In genomic region chr13:120313584-120313983, GRCm38 (mm10) we compare ENCODE assay signal across 9 mouse cellular contexts. TPM values are rescaled to one million over a fixed set of nuclear protein-coding genes. Genes with fewer than 3 reads are reported as not detected.
DNase-seq lines count a peak whose midpoint lies in the region; ATAC-seq and TF ChIP-seq lines count a peak whose summit lies in the region.
"Had no signal": no experiment of that assay in that cellular context is flagged by ENCODE, and none has a peak within 500 bp of the region (broad histone marks: within the 10 kb centered on the region; RNA-seq: fewer than 3 reads in every experiment).

No protein-coding gene starts in this region.

- peak; percentile 14; the same call in 1 of the 2 replicates for TF ChIP-seq CTCF in heart, postnatal 0 days (IDR thresholded peaks at IDR 0.05; ENCODE audit: low read depth)

- H3K4me3 ChIP-seq in heart, postnatal 0 days (ENCODE audit: low read depth, low read length): no peak overlapping the region
- H3K4me3 ChIP-seq in heart, embryonic 10.5 days: no peak overlapping the region; the same call in 1 of the 2 replicates
- H3K4me3 ChIP-seq: neural tube, embryonic 12.5 days had no signal

- no peaks in the 10 kb centered on the region for H3K9me3 ChIP-seq in heart, postnatal 0 days (replicated peaks; ENCODE audit: control insufficient read depth, low read length)
- no peaks in the 10 kb centered on the region for H3K9me3 ChIP-seq in heart, embryonic 10.5 days
- H3K9me3 ChIP-seq: neural tube, embryonic 12.5 days had no signal

- no peak for TF ChIP-seq EP300 in heart, postnatal 0 days (IDR thresholded peaks at IDR 0.05; ENCODE audit: low read depth)

- no peak overlapping the region for H3K9ac ChIP-seq in heart, postnatal 0 days (replicated peaks; ENCODE audit: low read depth, low read length)
- H3K9ac ChIP-seq: neural tube, embryonic 12.5 days had no signal

- H3K4me1 ChIP-seq in heart, postnatal 0 days (ENCODE audit: control insufficient read depth, insufficient read depth): no peaks in the 10 kb centered on the region
- H3K4me1 ChIP-seq in heart, embryonic 10.5 days: no peaks in the 10 kb centered on the region
- H3K4me1 ChIP-seq: neural tube, embryonic 12.5 days had no signal

- H3K36me3 ChIP-seq in heart, postnatal 0 days (replicated peaks; ENCODE audit: control insufficient read depth, insufficient read depth, low read length): no peaks in the 10 kb centered on the region
- no peaks in the 10 kb centered on the region for H3K36me3 ChIP-seq in heart, embryonic 10.5 days
- H3K36me3 ChIP-seq: neural tube, embryonic 12.5 days had no signal

- no peaks in the 10 kb centered on the region for H3K27me3 ChIP-seq in heart, postnatal 0 days (ENCODE audit: control insufficient read depth, insufficient read depth, low read length)
- peaks cover 3% of the 10 kb centered on the region; the same call in 1 of the 2 replicates for H3K27me3 ChIP-seq in heart, embryonic 10.5 days (ENCODE audit: insufficient read depth, poor library complexity, severe bottlenecking)
- H3K27me3 ChIP-seq: neural tube, embryonic 12.5 days had no signal

- ATAC-seq in heart, postnatal 0 days (ENCODE audit: insufficient read depth, low read depth): no peak

- no peak for DNase-seq in heart, postnatal 0 days (ENCODE audit: low spot score)
- no peak for DNase-seq in heart, embryonic 10.5 days (ENCODE audit: low spot score)
- DNase-seq in A20 (ENCODE audit: low read depth, low spot score) (peak; percentile 52), ZHBTc4 (ENCODE audit: low read depth, low spot score) (peak; percentile 64), adipocyte (ENCODE audit: low spot score) (no peak)
- peak; percentile 20 for DNase-seq in lung, postnatal 14 days
- no peak for DNase-seq in cerebellum, postnatal 36 days
- no peak for DNase-seq in layer of hippocampus, adult 9-10 months (ENCODE audit: low spot score)

- peak overlapping the region; percentile 17; the same call in 1 of the 2 replicates for H3K4me2 ChIP-seq in heart, postnatal 0 days (ENCODE audit: low read depth, low read length)
- H3K4me2 ChIP-seq: neural tube, embryonic 12.5 days had no signal

- WGBS in heart, postnatal 0 days: 28% methylated on average over 14 of the region's 14 CpGs
- WGBS in heart, embryonic 10.5 days: 39% methylated on average over 14 of the region's 14 CpGs

- no peak overlapping the region for H3K27ac ChIP-seq in heart, postnatal 0 days (ENCODE audit: low read depth)
- H3K27ac ChIP-seq in heart, embryonic 10.5 days: no peak overlapping the region
- H3K27ac ChIP-seq: neural tube, embryonic 12.5 days had no signal

RNA-seq across cellular contexts. Expression of gene Tcstv3, which starts 3.1 kb away (rescaled TPM):
- not detected in 2 replicates for total RNA-seq in heart, postnatal 0 days (2014; rRNA removed; ENCODE audit: low replicate concordance)
- not detected in 2 replicates for polyA plus RNA-seq in heart, postnatal 0 days (2015; fragmentation: Nextera tagmentation; extraction: Ambion mirVana)
- not detected in 2 replicates for polyA plus RNA-seq in heart, embryonic 10.5 days (2016; fragmentation: Nextera tagmentation; extraction: Ambion mirVana)
- polyA plus RNA-seq: neural tube, embryonic 12.5 days had no signal

RNA-seq across cellular contexts. Expression of gene BC147527, which starts 13.4 kb away (rescaled TPM):
- not detected in 2 replicates for total RNA-seq in heart, postnatal 0 days (2014; rRNA removed; ENCODE audit: low replicate concordance)
- 0.36 TPM in 1 of 2 replicates, not detected in the other for polyA plus RNA-seq in heart, postnatal 0 days (2015; fragmentation: Nextera tagmentation; extraction: Ambion mirVana)
- not detected in 2 replicates for polyA plus RNA-seq in heart, embryonic 10.5 days (2016; fragmentation: Nextera tagmentation; extraction: Ambion mirVana)

RNA-seq across cellular contexts. Expression of gene AF067061, which starts 50.7 kb away (rescaled TPM):
- not detected in 2 replicates for total RNA-seq in heart, postnatal 0 days (2014; rRNA removed; ENCODE audit: low replicate concordance)
- polyA plus RNA-seq in heart, postnatal 0 days (2015; fragmentation: Nextera tagmentation; extraction: Ambion mirVana): not detected in 2 replicates
- polyA plus RNA-seq in heart, embryonic 10.5 days (2016; fragmentation: Nextera tagmentation; extraction: Ambion mirVana): not detected in 2 replicates
- polyA plus RNA-seq: neural tube, embryonic 12.5 days had no signal

Comparison
In these comparisons a context has a peak if more than half of its experiments do, and no peak if none do; other contexts are left out.
1. DNase-seq: peak in A20 (single experiment), ZHBTc4 (single experiment) and lung, postnatal 14 days (single experiment); none in heart, postnatal 0 days (single experiment), heart, embryonic 10.5 days (single experiment), adipocyte (single experiment), cerebellum, postnatal 36 days (0 of 2) and layer of hippocampus, adult 9-10 months (single experiment).